Mouse (Mus musculus): ENCODE results near the gene Ociad2. TPM values are rescaled to one million over a fixed set of nuclear protein-coding genes. Genes with fewer than 3 reads are reported as not detected.

The Ociad2 gene
- polyA plus RNA-seq (2012; rRNA removed; ENCODE audit: low replicate concordance) = 9.3 and 10.8 TPM in 2 replicates

GRCm38 (mm10) chr5:73340723-73341235 is at the start of gene Ociad2:
Gene Ociad2, minus strand, starts transcription at chr5:73341028.

GRCm38 (mm10) chr5:73292502-73293457 is 48.0 kb downstream of the Ociad2 start, which contains the start of gene Ociad1:
Gene Ociad1, plus strand, starts transcription at chr5:73292784.

Other genes starting within 250 kb of the Ociad2 start
- gene Fryl, start 84.4 kb downstream of the Ociad2 start, polyA plus RNA-seq (2012; rRNA removed; ENCODE audit: low replicate concordance) = 43.3 and 47.6 TPM in 2 replicates
- 29.0 and 58.0 TPM in 2 replicates for gene Ociad1, start 48.2 kb downstream of the Ociad2 start, polyA plus RNA-seq (2012; rRNA removed; ENCODE audit: low replicate concordance)
- gene Cwh43, start 65.0 kb upstream of the Ociad2 start, polyA plus RNA-seq (2012; rRNA removed; ENCODE audit: low replicate concordance) = 0.25 and 9.2 TPM in 2 replicates
- gene Dcun1d4, start 140.0 kb upstream of the Ociad2 start, polyA plus RNA-seq (2012; rRNA removed; ENCODE audit: low replicate concordance) = 1.7 and 2.1 TPM in 2 replicates